Mouse (Mus musculus) intestine, postnatal 0 days (tissue): ENCODE measurements around the gene Mthfs. TPM values are rescaled to one million over a fixed set of nuclear protein-coding genes. Genes with fewer than 3 reads are reported as not detected.
"Not testable (repeated sequence)": the region's sequence is repeated elsewhere in the genome, so short reads cannot be mapped to it uniquely, and the experiment has no call there.

Source experiments
- ATAC-seq: fragments of 200-750 bp; cut with Nextera tagmentation; 2 replicates; pipeline ENCODE4 v1.8.0; 2017; ENCODE audit warnings: mild to moderate bottlenecking, moderate TSS enrichment, moderate library complexity
- H3K27ac ChIP-seq: fragments of 300-500 bp; sonication (generic); 2 replicates; pipeline ENCODE4 v1.5.1; 2014; ENCODE audit warnings: mild to moderate bottlenecking, low read depth, low read length, moderate library complexity
- H3K27me3 ChIP-seq: fragments of 300-500 bp; sonication (generic); replicated peaks from 2 replicates; pipeline ENCODE4 v1.6.1; 2014; ENCODE audit warnings: low read length, mixed read lengths; ENCODE audit not compliant: control insufficient read depth, insufficient read depth
- H3K36me3 ChIP-seq: fragments of 300-500 bp; sonication (generic); 2 replicates; pipeline ENCODE4 v1.6.1; 2014; ENCODE audit warnings: mild to moderate bottlenecking, moderate library complexity; ENCODE audit not compliant: control insufficient read depth, insufficient read depth
- H3K4me1 ChIP-seq: fragments of 300-500 bp; sonication (generic); replicated peaks from 2 replicates; pipeline ENCODE4 v1.6.1; 2014; ENCODE audit warnings: antibody characterized with exemption, low read length, mixed read lengths; ENCODE audit not compliant: control insufficient read depth, insufficient read depth
- H3K4me2 ChIP-seq: fragments of 300-500 bp; sonication (generic); replicated peaks from 2 replicates; pipeline ENCODE4 v1.6.1; 2014; ENCODE audit warnings: low read depth, mild to moderate bottlenecking, moderate library complexity
- H3K4me3 ChIP-seq: fragments of 300-500 bp; sonication (generic); 2 replicates; pipeline ENCODE4 v1.5.1; 2014; ENCODE audit warnings: low read depth, low read length
- H3K9ac ChIP-seq: fragments of 300-500 bp; sonication (generic); 2 replicates; pipeline ENCODE4 v1.6.1; 2014; ENCODE audit warnings: mild to moderate bottlenecking, low read depth, low read length
- H3K9me3 ChIP-seq: fragments of 300-500 bp; sonication (generic); 2 replicates; pipeline ENCODE4 v1.6.1; 2016; ENCODE audit warnings: mixed run types; ENCODE audit not compliant: control insufficient read depth
- CTCF ChIP-seq: sonication (generic); IDR thresholded peaks from 2 replicates; pipeline ENCODE4 v1.5.1; 2016; ENCODE audit warnings: low read depth, mild to moderate bottlenecking, control low read depth, antibody characterized with exemption, moderate library complexity
- WGBS: fragments of 180-500 bp; shearing (Covaris S2); extraction: QIAGEN DNeasy Blood & Tissue Kit; methylation state at CpG from one replicate; pipeline ENCODE4 v1.1.7; 2014; 5-methylcytosine and 5-hydroxymethylcytosine counted together
- polyA plus RNA-seq: library from polyadenylated mRNA; unstranded; fragments of >200 nt; fragmentation: Nextera tagmentation; extraction: Ambion mirVana; gene quantifications from 2 replicates; pipeline ENCODE4 v1.2.1, GENCODE M21; 2015

Mthfs gene
- polyA plus RNA-seq, 1 experiment from 2014 or later: 29.1 TPM

DNA sequence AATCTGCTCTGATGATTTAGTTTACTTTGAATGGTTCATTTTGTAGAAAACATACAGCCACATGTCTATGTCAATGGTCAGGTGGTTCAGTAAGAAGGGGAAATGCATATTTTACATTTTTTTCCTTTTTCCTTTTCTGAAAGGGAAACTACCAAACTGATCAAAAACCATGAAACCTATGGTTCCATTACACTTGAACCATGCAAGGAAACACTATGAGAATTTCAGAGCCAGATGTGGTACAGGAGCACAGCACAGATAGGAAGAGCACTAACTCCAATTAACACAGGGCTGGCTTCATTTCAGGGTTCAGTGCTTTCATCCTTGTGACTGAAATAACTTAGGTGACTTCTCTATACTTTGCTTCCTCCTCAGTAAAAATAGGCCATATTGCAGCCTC is 8.2 kb upstream of the Mthfs start:
- not testable (repeated sequence) for H3K36me3 ChIP-seq, H3K4me2 ChIP-seq, H3K27me3 ChIP-seq, H3K4me3 ChIP-seq, H3K4me1 ChIP-seq, H3K9ac ChIP-seq, ATAC-seq, H3K27ac ChIP-seq, H3K9me3 ChIP-seq

DNA sequence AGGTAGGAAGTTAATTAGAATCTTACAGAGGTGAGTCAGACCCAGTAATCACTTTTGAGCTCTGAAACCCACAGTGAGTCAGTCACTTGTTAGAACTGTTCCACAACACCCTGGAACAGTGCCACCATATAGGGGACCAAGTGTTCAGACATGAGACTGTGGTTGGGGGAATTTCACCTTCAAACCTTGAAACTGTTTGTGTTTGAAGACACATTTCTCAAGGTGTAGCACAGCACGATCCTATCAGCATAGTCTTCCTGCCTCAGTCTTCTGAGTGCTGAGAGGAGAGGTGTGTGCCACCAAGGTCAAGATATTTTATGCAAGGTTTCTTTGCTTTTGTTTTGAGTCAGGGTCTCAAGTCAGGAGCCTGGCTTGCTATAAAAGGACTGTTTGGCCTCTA is 1.5 kb upstream of the Mthfs start:
- not testable (repeated sequence) for H3K4me3 ChIP-seq, H3K4me1 ChIP-seq, H3K4me2 ChIP-seq, H3K9me3 ChIP-seq, H3K27ac ChIP-seq, H3K9ac ChIP-seq, H3K27me3 ChIP-seq, ATAC-seq, H3K36me3 ChIP-seq
- 76% methylated on average over 1 of the region's 1 CpGs for WGBS

DNA sequence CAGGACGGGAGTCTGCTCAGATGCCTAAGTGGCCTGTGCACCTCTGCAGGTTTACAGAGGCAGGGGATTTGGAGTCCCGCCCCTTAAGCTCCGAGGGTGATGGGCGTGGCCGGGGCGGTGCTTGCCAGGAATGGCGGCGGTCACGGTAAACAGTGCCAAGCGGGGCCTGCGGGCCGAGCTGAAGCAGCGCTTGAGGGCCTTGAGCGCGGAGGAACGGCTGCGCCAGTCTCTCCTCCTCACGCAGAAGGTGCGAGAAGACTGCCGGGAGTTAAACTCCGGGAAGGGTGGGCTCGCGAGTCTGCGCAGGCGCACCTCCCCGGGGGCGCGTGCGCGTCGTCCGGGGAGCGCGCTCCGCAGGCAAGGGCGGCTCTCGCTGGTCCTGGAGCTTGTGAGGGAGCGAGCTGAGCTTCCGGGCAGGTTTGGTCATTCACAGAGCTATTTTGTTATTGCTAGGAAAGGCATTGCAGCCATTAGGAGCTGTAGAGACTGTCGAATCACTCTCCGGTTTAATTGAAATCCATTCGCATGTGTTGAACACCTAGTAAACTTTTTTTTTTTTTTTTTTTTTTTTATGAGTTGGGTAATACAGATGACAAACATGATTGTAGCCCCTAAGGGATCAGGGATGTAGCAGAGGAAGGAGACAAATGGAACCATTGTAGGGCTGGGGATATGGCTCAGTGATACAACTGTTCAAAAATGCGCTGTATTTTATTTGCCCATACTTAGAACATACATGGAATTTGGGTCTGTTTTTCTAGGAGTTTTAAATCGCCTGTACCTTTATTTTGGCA is 786 bp downstream of the Mthfs start:
- 3% methylated on average over 14 of the region's 44 CpGs for WGBS
- H3K27me3 ChIP-seq, H3K9me3 ChIP-seq, H3K36me3 ChIP-seq, H3K4me1 ChIP-seq, H3K9ac ChIP-seq, H3K27ac ChIP-seq: not testable (repeated sequence)
- peak overlapping the region; percentile 54 for H3K4me2 ChIP-seq
- H3K4me3 ChIP-seq: peak overlapping the region; percentile 27
- ATAC-seq: peak; percentile 95

DNA sequence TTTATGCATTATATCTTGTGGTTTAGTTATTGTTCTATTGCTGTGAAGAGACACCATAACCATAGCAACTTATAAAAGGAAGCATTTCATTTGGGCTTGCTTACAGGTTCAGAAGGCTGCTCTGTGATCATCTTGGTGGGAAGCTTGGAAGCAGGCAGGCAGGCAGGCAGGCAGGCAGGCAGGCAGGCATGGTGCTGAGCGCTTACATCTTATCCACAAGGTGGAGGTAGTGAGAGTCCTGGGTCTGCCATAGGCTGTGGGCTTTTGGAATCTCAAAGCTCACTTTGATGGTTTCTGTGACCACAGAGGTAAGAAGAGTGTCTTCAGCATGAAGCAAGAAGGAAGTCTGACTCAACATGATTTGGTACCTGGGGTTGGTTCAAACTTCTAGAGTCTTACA is 2.0 kb downstream of the Mthfs start:
- H3K27me3 ChIP-seq, H3K27ac ChIP-seq, ATAC-seq, H3K4me3 ChIP-seq, H3K36me3 ChIP-seq, H3K4me2 ChIP-seq, H3K9me3 ChIP-seq, H3K9ac ChIP-seq, H3K4me1 ChIP-seq: not testable (repeated sequence)
- TF ChIP-seq CTCF: peak; percentile 45
- WGBS: 52% methylated on average over 1 of the region's 1 CpGs

DNA sequence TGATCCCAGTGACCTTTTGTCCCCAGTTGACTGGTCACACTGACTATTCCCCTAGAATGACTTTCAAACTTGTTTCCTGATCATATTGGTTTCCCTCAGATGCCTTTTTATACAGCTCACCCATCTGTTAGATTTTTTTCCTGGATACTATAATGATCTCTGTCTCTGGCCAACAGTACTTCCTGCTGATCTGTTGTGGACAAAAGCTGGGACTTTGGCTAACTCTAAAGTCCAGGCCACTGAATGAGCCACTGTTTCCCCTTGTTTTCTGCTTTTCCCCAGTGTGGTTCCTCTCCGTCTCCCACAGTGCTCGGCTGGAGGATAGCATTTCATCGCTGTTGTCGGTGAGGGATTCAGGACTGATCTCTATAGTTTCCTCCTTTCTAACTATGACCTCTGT is 7.7 kb downstream of the Mthfs start:
- not testable (repeated sequence) for H3K4me1 ChIP-seq, H3K36me3 ChIP-seq, H3K4me3 ChIP-seq, H3K9me3 ChIP-seq, H3K9ac ChIP-seq, H3K27me3 ChIP-seq, H3K4me2 ChIP-seq, H3K27ac ChIP-seq
- ATAC-seq: peak; percentile 45; the same call in 1 of the 2 replicates
- 91% methylated on average over 4 of the region's 4 CpGs for WGBS

DNA sequence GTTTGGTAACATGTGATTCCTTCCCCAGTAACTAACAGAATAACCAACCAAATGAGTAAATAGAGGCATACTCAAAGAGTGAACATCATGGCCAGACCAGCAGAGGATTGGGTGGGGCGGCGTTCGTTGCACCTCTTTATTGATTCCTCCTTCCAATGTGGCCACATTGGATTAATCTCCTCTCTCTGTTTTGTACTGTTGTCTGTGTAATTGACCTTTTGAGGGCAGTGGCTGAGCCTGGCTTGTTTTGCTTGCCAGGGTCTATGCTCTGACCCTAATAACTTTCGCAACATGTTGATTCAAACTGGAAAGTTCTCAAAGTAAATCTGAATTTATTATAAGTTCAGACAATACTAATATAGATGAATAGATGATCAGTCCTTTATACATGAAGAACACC is 9.2 kb downstream of the Mthfs start:
- H3K9ac ChIP-seq, H3K4me2 ChIP-seq, H3K27ac ChIP-seq, H3K36me3 ChIP-seq, H3K4me3 ChIP-seq, H3K4me1 ChIP-seq, H3K9me3 ChIP-seq, ATAC-seq, H3K27me3 ChIP-seq: not testable (repeated sequence)
- WGBS: 94% methylated on average over 3 of the region's 4 CpGs

DNA sequence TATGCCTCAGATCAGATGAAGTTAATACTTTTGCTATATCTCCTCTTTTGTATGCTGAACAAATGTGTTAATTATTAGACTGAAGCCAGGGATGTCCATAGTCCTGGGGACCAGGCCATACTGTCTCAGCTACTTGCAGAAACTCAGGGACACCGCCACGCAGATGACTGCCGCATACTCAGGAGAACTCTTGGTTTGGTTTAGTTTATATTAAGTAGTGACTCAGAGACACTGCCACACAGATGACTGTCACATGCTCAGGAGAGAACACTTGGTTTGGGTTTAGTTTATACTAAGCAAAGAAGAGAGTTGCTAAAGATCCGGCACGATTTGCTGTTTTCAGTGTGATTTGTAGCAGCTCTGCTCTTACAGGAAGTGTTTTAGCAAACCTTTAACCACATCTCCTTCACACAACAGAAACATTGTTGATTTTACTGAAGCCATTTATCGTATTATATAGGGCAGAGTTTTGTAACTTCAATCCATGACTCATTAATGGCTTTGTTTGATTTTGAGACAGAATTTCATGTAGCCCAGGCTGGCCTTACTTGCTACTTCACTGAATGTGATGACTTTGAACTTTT is 10.3 kb downstream of the Mthfs start:
- H3K36me3 ChIP-seq, H3K9me3 ChIP-seq, H3K27ac ChIP-seq, H3K4me2 ChIP-seq, H3K4me3 ChIP-seq, H3K9ac ChIP-seq, H3K4me1 ChIP-seq, H3K27me3 ChIP-seq, ATAC-seq: not testable (repeated sequence)
- WGBS: 64% methylated on average over 6 of the region's 6 CpGs
